Mouse (Mus musculus) ZHBTc4 (cell line): ENCODE results near the gene Pirb.
A peak's percentile ranks its signal among the peaks of the same experiment; 100 is the strongest.
"Not testable (repeated sequence)": the region's sequence is repeated elsewhere in the genome, so short reads cannot be mapped to it uniquely, and the experiment has no call there.

ENCODE experiments used
- DNase-seq: peaks from one replicate; pipeline ENCODE4 v3.0.0-alpha.2; 2011; ENCODE audit warnings: low read depth, low spot score

The Pirb gene

DNA sequence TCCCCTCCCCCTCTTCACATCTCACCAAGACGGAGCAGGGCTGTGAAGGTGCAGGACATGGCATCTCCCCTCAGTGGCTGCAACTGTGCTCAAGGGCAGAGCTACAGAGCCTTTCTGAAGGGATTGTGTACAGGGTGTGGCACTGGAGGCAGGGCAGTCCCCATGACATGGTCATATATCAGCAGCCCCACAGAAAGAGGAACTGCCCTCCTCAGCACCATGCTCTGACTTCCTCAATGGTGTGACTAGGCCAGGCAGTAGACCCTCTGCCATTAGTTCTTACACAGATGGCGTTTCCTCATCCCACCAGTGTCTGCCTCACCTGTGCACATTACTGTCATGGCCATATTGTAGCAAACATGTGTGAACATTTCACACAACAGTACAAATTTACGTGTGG is at the start of gene Pirb:
TSS of gene Pirb (minus strand) at position 124 of the 400 bp plus-strand sequence.
- DNase-seq, result not testable (repeated sequence)

DNA sequence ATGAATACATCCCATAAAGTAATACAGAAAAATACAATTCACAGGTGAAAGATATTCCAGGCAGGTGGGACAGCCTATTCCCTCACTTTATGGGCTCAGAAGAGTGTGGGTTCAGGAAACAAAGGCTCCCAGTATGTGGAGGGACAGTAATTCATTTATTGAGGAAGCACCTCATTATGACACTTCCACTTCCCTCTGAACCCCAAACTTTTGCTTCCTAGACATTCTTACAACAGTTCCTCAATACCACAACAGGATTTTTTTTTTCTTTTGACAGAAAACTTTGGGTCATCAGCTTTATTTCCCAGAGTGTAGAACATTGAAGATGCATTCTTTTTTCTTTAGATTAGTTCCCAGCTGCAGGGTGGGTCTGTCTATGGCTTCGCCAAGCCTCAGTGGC is 12.5 kb upstream of the Pirb start:
- not testable (repeated sequence) for DNase-seq

DNA sequence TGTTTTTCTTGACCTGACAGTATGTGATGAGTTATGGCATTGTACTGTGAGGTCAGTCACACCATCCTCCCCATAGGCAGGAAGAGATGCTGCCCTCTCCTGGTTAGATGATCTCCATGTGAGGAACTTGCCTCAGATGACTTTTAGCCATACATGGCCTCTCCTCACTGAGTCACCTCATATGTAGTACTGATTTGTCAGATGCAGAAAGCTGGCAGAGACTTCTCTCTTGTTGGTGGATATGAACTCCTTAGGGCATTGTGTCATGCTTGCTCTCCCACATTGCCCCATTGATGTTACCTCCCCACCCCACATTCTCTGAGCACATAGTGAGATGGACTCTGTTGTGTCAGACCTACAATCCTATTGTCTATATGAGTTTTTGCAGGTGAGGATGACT is 5.3 kb upstream of the Pirb start:
- not testable (repeated sequence) for DNase-seq

DNA sequence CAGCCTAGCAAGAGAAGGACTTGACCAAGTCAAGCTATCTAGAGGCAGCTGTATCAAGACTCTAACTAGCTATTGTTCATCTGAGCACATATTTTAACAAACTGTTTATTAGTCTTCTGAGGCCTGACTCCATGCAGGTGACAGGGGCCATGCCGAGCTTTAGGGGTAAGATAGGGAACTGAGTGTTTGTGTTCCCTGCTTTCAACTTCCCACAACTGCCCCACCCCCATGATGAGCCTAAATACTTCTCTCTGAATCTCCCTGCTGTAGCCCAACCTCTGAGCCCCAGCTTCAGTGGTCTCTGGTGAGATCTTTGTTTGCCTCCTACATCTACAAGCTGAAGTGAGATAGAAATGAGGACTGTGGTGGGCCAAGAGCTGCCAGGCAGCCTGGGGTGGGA is 4.9 kb downstream of the Pirb start:
- DNase-seq, result no peak

DNA sequence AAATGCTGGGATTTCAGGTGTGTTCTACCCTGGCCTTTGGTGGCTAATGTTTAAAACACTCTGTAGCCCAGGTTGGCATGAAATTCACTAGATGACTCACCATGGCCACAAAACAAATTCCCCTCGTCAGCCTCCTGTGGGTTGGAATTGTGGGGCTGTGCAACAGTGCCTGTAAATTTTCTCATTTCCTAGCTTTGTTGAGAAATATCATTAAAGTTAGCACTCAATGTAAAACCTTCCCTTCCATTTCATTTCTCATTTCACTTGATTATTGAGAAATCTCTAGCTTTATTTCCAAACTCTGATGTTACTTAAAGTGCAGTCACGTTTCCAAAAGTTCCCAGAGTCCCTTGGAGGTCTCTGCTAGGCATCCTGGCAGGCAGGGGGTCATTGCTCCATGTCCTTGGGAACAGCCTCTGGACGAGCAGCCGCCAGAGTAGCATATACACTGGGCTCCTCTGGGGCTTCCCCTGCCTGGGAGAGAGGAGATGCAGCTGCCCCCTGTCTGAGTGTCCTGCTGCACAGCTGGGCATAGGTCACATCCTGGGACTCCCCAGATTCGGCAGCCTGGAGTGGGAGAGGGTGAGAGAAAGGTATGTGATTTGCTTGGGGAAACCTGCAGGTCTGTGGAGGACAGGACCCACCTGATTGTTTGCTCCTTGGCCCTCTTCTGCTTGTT is 7.8 kb downstream of the Pirb start:
- DNase-seq, result no peak

DNA sequence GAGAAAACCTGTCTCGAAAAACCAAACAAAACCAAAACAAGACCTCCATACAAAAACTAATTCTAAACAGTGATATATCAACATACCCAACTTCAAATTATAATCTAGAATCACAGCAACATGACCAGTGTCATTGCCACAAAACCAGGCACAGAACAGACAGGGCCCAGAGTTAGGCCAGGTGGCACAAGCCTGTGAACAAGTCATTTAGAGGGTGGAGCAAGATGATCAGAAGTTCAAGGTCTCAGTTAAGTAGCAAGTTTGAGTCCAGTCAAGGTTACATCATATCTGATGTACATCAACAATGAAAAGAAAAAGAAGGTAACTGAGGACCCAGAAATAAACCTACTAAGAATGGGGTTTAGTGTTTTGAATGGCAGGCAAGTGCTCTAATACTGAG is 11.2 kb downstream of the Pirb start:
- peak; percentile 79 for DNase-seq

DNA sequence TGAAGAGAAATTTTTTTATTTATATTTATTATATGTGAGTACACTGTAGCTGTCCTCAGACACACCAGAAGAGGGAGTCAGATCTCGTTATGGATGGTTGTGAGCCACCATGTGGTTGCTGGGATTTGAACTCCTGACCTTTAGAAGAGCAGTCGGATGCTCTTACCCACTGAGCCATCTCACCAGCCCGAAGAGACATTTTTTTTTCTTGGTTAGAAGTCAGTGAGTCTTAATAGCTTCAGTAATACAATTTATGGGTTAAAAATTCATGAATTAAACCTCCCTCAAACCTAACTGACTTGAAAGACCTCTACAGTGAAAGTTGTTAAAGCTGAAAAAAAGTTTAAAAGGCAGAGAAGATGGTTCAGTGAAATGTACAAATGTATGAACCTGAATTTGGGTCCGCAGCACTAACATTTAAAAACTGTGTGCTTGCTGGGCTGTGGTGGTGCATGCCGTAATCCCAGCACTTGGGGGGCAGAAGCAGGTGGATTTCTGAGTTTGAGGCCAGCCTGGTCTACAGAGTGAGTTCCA is 11.7 kb downstream of the Pirb start:
- DNase-seq, result peak; percentile 65

DNA sequence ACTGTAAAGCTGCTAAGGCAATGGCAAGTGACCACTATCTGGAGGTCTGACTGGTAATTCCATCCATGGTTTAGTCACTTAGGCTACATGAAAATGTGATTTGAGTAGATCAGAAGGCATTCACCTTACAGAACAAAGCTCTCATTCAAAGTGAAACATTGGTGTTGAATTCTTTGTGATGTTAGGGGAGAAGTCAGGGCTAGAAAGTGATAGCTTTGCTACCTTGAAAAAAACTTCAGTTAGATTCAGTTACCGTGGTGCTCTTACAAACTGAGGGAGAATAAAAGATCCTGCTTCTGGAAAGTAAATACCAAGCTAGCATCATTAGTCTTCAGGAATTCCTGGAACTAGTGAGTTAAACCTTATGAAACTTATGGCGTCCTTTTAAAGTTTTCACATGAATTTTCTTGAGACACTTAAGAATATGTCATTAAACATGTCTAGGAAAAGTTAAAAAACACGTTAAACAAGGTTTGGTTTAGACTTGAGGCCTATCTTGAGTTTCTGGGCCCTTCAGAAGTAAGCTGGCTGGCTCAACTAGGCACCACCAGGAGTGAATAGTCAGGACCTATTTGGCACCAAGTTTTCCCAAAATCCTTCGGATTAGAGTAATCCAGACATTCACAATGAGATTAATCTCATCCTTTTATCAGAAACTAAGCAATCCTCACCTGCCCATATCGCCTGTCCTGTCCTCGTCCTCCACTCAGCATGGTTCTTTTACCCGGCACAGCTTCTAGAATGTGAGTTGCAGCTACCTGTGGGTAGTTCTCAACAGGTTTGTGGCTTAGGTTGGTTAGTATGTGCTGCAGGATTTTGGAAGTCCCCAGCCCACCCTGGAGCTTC is 12.4 kb downstream of the Pirb start:
- DNase-seq, result peak; percentile 75

DNA sequence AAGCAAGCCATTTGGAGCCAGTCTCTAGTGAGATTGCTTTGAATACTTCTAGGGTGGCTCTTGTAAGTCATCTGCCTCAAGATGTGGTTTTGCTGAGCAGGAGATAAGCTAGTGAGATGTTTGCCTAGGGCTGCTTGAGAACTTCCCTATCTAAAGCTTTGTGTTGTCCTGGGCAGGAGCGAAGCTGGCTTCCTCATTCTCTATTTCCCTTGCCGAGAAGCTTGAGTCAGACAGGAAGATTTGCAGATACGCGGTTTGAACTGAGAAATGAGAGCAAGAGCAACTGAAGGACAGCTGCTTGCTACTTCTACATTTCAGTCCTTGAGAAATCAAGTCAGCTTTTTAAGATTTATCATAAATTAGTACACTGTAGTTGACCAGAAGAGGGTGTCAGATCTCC is 13.2 kb downstream of the Pirb start:
- peak; percentile 57 for DNase-seq

DNA sequence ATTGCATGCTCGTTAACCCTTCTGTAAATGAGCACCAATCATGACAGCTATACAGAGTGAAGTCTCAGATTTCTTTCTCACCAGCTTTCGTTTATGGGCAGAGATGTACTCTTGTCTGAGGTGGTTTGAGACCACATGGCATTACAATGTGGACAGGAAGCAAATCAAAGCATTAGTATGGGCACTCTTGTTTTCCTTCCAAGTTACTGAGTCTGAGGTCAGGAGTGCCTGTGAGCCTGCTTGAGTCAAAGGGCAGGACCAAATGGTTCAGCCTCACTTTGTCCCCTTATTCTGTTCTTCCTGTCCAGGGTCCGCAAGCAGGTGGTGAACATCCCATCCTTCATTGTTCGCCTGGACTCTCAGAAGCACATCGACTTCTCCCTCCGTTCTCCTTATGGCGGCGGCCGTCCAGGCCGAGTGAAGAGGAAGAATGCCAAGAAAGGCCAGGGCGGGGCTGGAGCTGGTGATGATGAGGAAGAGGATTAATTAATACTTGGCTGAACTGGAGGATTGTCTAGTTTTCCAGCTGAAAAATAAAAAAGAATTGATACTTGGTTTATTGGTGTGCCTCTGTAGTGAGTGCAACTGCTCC is 13.8 kb downstream of the Pirb start:
- DNase-seq, result peak; percentile 49

DNA sequence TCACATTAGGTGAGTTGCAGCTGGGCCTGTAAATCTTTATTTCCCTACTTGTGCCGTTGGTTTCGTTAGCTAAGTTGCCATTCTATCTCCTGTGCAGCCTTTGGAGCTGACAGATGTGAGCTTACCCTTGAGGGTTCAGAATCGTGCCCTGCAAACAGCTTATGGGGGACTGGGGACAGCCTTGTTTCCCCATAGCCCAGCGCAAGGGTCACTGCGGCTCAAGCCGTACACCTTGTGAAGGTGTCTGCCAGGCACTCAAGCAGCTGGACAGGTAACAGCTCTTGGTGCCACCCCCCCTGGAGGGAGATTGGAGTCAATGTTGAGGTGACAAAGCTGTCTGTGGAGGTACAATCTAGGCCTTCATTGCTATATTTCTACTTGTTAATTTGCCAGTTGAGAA is 14.3 kb downstream of the Pirb start:
- peak; percentile 29 for DNase-seq

DNA sequence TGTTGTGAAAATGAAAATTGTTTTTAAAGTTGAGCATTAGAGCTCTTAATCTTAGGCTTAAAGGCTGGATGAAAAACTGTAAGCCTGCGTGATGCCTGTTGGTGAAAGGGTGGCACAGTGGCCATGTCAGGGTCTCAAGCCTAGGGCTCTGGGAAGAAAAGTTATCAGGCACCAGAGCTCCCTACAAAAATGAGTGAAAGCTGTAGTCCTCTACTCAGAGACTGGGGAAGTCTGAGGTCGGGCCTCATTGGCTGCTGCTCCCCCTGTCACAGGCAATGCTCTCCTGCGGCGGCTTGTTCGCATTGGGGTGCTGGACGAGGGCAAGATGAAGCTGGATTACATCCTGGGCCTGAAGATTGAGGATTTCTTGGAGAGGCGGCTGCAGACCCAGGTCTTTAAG is 14.7 kb downstream of the Pirb start:
- DNase-seq, result not testable (repeated sequence)

DNA sequence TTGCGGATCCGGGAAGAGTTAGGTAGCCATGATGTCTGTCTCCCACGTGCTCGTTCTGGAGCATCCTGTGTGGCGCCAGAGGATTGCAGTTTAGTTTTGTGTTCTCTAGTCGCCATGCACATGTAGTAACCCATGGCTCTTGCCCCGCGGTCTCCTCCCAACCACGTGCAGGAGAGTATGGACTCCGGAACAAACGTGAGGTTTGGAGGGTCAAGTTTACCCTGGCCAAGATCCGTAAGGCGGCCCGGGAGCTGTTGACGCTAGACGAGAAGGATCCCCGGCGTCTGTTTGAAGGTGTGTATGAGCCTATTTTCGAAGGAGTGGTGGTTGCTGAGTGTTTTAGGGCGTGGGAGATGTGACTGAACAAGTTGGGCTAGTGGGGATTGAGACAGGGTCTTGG is 15.7 kb downstream of the Pirb start:
- DNase-seq, result peak; percentile 61

DNA sequence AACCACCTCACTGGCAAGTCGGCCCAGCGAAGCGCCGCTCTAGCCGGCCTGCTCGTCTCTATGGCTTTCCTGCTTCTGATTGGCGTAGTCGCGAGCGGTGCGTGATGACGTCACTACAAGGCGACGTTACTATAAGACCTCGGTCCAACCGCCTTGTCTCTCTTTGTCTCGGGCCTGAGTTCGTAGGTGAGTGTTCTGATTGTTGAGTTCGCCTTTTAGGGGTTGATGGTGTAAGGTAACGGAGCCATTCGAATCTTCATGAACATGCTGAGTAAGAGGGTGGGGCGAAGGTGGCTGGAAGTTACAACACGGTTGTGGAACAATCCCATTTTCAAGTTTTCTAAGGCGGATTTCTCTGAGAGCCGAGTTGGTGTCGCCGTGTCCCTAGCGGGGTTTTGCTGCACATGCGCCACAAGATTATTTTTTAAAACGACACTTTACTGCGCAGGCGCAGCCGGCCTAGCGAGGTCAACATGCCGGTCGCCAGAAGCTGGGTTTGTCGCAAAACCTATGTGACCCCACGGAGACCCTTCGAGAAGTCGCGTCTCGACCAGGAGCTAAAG is 16.2 kb downstream of the Pirb start, which contains the start of gene Rps9:
TSS of gene Rps9 (plus strand) at position 115 of the 563 bp plus-strand sequence.
- DNase-seq, result peak; percentile 98

DNA sequence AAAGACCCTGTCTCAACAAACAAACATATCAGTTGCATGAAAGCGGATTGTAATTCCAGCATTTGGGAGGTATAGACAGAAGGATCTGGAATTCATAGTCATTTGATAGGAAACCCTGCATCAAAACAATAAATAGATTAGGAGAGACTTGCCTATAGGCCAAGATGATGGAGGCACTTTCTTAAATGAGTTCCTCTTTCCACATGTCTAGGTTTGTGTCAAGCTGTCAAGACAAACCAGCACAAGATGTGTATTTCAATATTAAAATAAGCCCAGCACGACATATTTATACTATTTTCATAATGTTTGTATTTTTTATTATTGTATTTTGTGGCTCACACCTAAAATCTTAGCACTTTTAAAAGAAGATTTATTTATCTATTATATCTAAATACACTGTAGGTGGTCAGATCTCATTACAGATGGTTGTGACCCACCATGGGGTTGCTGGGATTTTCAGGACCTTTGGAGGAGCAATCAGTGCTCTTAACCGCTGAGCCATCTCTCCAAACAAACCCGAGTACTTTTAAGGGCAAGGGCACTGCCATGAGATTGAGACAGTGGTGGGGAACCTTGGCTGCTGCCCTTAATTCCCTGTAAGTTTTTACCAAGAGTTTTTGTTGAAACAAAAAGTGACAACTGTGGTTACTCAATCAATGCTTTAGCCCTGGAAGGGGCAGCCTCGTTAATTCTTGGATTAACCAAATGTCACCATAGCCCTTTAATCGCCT is 16.9 kb downstream of the Pirb start:
- no peak for DNase-seq

DNA sequence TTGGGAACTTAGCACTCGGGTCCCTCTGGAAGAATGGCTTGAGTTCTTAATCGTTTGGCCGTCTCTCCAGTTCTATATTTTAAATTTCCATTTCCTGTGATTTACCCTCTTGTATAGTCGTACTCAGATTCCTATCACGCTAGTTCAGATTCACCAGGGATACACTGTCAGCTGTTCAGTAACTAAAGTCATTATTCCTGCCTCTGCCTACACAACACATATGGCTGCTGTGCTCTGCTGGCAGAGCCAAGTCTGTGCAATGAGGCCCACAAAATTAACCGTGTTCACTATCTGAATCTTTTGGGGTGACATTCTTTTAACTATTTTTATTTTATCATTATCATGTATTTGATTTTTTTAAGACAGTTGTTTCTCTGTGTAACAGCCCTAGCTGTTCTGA is 21.7 kb downstream of the Pirb start:
- no peak for DNase-seq

DNA sequence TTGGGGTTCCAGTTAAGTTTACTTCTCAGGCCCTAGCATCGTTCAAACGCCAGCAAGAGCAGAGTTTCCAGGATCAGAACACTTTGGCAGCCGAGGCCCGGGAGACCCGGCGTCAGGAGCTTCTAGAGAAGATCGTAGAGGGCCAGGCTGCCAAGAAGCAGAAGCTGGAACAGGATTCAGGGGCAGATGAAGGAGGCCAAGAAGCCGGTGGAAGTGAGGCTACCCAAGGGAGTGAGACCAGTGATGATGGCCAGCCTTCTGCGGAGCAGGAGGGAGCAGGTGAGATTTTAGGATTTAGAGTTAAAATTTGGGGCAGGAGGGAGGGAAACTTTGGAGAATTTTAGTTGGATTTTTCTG is 25.3 kb downstream of the Pirb start:
- not testable (repeated sequence) for DNase-seq

DNA sequence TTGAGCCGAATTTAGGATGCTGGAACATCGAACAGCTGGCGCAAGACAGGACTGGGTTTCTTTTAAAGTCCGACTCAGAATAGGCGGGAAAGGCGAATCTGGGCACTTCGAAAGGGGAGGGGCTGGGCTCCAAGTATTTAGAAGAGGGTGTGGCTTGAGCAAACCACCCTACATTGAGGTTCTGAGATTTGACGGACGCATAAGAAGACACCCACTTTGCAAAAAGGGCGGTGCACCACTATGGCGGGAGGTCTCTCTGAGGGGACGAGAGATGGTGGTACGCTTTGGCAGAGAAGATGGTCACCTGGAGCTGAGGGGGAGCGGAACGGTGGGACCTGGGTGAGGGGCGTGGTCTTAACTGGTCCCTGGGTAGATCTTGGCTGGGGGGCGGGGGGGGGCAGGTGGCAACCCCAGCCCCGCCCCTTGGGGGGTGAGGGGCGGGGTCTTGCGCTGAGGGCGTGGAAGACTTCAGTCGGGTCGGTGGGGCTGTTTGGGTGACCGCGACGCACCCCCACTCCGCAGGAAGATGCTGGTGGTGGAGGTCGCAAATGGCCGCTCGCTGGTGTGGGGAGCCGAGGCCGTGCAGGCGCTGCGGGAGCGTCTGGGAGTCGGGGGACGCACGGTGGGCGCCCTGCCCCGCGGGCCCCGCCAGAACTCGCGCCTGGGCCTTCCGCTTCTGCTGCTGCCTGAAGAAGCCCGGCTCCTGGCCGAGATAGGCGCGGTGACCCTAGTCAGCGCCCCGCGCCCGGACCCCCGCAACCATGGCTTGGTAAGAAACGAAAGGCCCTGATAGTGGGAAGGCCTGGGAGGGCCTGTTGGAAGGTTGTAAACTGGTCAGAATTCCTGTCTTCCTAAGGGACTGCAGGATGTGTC is 25.9 kb downstream of the Pirb start:
- DNase-seq, result peak; percentile 95

DNA sequence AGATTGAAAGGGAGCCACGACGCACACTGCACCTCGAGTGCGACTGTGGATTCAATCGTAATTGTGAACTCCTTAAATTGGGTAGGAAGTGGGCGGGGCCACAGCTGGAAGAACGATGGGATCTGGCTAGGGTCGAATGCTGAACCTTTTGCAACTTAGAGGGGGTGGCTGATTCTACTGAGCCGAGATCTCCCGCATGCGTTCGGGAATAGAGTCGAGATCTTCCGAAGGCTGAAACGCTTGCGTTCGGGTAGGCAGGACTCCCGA is 26.4 kb downstream of the Pirb start:
- no peak for DNase-seq

DNA sequence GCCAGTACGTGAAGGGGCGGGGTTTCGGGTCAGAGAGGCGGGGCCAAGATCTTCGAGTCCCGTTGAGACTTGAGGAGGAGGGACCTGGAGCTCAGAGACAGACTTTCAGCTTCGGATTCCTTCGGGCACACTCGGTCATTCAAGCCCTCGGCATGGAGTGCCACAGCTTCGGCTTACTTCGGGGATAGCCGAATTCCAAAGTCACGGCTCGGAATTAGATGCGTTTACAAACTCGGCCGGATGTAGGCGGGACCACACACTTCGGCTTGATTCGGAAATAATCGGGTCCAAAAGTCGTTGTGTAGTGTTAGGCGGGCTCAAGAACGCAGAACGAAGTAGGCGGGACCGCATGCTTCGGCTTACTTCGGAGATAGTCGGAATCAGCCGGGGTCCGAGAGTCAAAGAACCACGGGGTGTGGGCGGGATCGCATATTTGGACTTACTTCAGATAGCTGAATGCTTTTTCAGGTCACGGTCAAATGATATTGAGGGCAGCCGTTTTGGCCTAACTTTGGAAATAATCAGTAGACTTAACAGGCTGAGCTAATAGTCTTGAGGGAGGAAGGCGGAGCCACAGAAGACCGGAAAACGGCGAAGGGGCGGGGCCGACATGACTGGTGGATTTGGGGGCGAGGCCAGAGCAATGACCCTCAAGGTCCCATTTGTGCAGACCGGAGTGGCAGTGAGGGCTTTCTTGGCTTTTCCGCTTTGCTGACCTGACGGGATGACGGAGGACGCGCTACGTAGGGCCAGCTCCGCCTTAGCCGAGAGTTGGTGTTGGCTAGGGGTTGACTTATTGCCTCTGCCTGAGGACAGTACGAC is 27.0 kb downstream of the Pirb start, which contains the start of gene Mboat7:
TSS of gene Mboat7 (minus strand) at position 537 of the 822 bp plus-strand sequence.
- peak; percentile 98 for DNase-seq
